Mouse (Mus musculus): ENCODE measurements around the gene Pik3cd.

DNA sequence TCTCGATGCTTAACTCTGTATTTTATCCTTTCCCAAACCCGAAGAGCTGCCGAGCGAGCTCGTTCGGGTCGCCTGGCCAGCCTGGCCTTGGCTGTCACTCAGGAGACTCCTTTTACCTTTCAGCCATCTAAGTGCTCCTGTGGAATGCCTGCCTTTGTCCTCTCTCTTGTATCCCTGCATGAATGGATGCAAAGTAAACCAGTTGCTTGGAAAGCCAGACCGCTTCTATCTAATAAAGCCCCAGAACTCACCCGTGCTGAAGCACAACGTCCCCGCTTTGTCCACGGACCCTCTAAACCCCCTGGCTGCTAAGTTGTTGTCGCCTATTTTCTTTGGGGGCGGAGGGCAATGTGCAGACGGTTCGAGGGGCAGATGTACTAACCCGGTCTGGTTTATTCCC lies 75.6 kb downstream of the Pik3cd start:
- TF ChIP-seq MAX (IDR thresholded peaks at IDR 0.05; ENCODE audit: low read depth) = no peak
- TF ChIP-seq POLR2A (IDR thresholded peaks at IDR 0.05; ENCODE audit: insufficient read length, low read depth) = no peak
- no peak for TF ChIP-seq MYOD1 (IDR thresholded peaks at IDR 0.05; ENCODE audit: control insufficient read depth in 1 of 3, insufficient read length in 2 of 3, low read depth in 2 of 3)
- TF ChIP-seq SRF (IDR thresholded peaks at IDR 0.05; ENCODE audit: control insufficient read depth, insufficient read length, low read depth) = no peak
- no peak for TF ChIP-seq TCF12 (IDR thresholded peaks at IDR 0.05; ENCODE audit: insufficient read depth, poor library complexity, severe bottlenecking)
